Mouse (Mus musculus) spleen, adult 2 months (tissue): ENCODE data around the gene Cpvl.

Experiments used
- CTCF ChIP-seq: fragments of 200-500 bp; IDR thresholded peaks from 2 replicates; pipeline ENCODE4 v1.5.1; 2011; ENCODE audit warnings: mild to moderate bottlenecking, inconsistent platforms; ENCODE audit not compliant: insufficient read depth, insufficient read length, insufficient replicate concordance; ENCODE audit errors: extremely low read depth
- POLR2A ChIP-seq: fragments of 200-500 bp; IDR thresholded peaks from 2 replicates; pipeline ENCODE4 v1.6.1; 2011; ENCODE audit warnings: low read depth, low read length, inconsistent platforms

- no peak for TF ChIP-seq POLR2A
- no peak for TF ChIP-seq CTCF
Measured at GRCm38 (mm10) chr6:53938942-53939341, 39.5 kb downstream of the Cpvl start.
